Comparison of ENCODE assay signal across 22 mouse cellular contexts in genomic region chr3:96871070-96871469, GRCm38 (mm10).
DNase-seq lines count a peak whose midpoint lies in the region; ATAC-seq lines count a peak whose summit lies in the region.
"Had no signal": no experiment of that assay in that cellular context is flagged by ENCODE, and none has a peak within 500 bp of the region (broad histone marks: within the 10 kb centered on the region; RNA-seq: fewer than 3 reads in every experiment).

No protein-coding gene starts in this region.

- DNase-seq in frontal cortex, postnatal 10 days (ENCODE audit: low spot score in 2 of 2), result no peak
- peak; percentile 1 to 33 for DNase-seq in kidney, postnatal 25 days
- DNase-seq in kidney, postnatal 36 days, result no peak
- peak; percentile 23 for DNase-seq in testis, postnatal 10 days (ENCODE audit: low spot score)
- DNase-seq in testis, postnatal 14 days (ENCODE audit: low spot score), result no peak
- peak; percentile 43 for DNase-seq in brain, adult 2 months (ENCODE audit: low read depth, low spot score)
- DNase-seq: adrenal gland, adult 8-10 months; adrenal gland, postnatal 14 days; adrenal gland, postnatal 36 days; B cell, adult 2 months; cerebellum, adult 11 months; cerebellum, adult 18-20 months; cerebellum, adult 8-10 months; cerebellum, adult 9-11 months; cerebellum, postnatal 14 days; cerebellum, postnatal 36 days; embryo, embryonic 11 days had no signal

- ATAC-seq in frontal cortex, adult (ENCODE audit: low TSS enrichment), result peak; percentile 85
- ATAC-seq: activated CD4-positive, CD25-positive, alpha-beta regulatory T cell, adult 4 months; CD4-positive, CD25-positive, alpha-beta regulatory T cell, adult 4 months; forebrain, embryonic 14.5 days; Patski had no signal

Comparison
In these comparisons a context has a peak if more than half of its experiments do, and no peak if none do; other contexts are left out.
1. DNase-seq: peak in kidney, postnatal 25 days (2 of 2), testis, postnatal 10 days (single experiment) and brain, adult 2 months (single experiment); none in frontal cortex, postnatal 10 days (0 of 2), kidney, postnatal 36 days (0 of 2) and testis, postnatal 14 days (single experiment).